Mouse (Mus musculus) kidney, adult 2 months (tissue): Measurements from ENCODE around the gene Senp3. TPM values are rescaled to one million over a fixed set of nuclear protein-coding genes. Genes with fewer than 3 reads are reported as not detected.

Source experiments
- DNase-seq: peaks from one replicate; pipeline ENCODE4 v3.0.0; 2021
- H3K27ac ChIP-seq: fragments of 200-500 bp; 2 replicates; pipeline ENCODE4 v1.5.1; 2012; ENCODE audit warnings: low read depth, low read length, control low read depth, inconsistent platforms; ENCODE audit not compliant: insufficient read depth
- H3K27me3 ChIP-seq: fragments of 200-500 bp; replicated peaks from 2 replicates; pipeline ENCODE4 v1.6.1; 2012; ENCODE audit warnings: mild to moderate bottlenecking, moderate library complexity, low read length, inconsistent platforms; ENCODE audit not compliant: control insufficient read depth, insufficient read depth
- H3K36me3 ChIP-seq: fragments of 200-500 bp; 2 replicates; pipeline ENCODE4 v1.6.1; 2012; ENCODE audit warnings: mild to moderate bottlenecking, moderate library complexity, low read length, inconsistent platforms; ENCODE audit not compliant: control insufficient read depth, insufficient read depth
- H3K4me1 ChIP-seq: fragments of 200-500 bp; 2 replicates; pipeline ENCODE4 v1.6.1; 2011; ENCODE audit warnings: low read length; ENCODE audit not compliant: control insufficient read depth, insufficient read depth
- H3K4me3 ChIP-seq: fragments of 200-500 bp; 2 replicates; pipeline ENCODE4 v1.5.1; 2011; ENCODE audit warnings: mild to moderate bottlenecking, low read depth, low read length, control low read depth; ENCODE audit not compliant: insufficient read depth
- CTCF ChIP-seq: fragments of 200-500 bp; conservative IDR thresholded peaks from 2 replicates; pipeline ENCODE4 v1.5.1; 2011; ENCODE audit warnings: low read depth, mild to moderate bottlenecking, control low read depth, low read length, moderate library complexity, mixed read lengths; ENCODE audit not compliant: insufficient read depth, insufficient read length
- POLR2A ChIP-seq: fragments of 200-500 bp; IDR thresholded peaks from one replicate; pipeline ENCODE4 v1.6.1; 2011; ENCODE audit warnings: low read depth, low read length, control low read depth
- WGBS: fragments of 180-500 bp; shearing (Covaris S2); methylation state at CpG from one replicate; pipeline ENCODE4 v1.1.7; 2018; 5-methylcytosine and 5-hydroxymethylcytosine counted together
- polyA plus RNA-seq: library from polyadenylated mRNA; depleted of rRNA; stranded (reverse); fragments of >200 nt; gene quantifications from 2 replicates; pipeline ENCODE4 v1.2.3, GENCODE M21; 2012

The Senp3 gene
- polyA plus RNA-seq, 1 experiment = 41.8 TPM

- no peak overlapping the region for H3K4me3 ChIP-seq
- TF ChIP-seq POLR2A (no peak), CTCF (no peak)
- H3K27me3 ChIP-seq = no peaks in the 10 kb centered on the region
- peaks cover 2% of the 10 kb centered on the region for H3K36me3 ChIP-seq
- H3K27ac ChIP-seq = no peak overlapping the region
- 90% methylated on average over 30 of the region's 30 CpGs for WGBS
- DNase-seq = no peak
- H3K4me1 ChIP-seq = peaks cover 20% of the 10 kb centered on the region
Observed at GRCm38 (mm10) chr11:69680136-69680855, 1.6 kb downstream of the Senp3 start.

- H3K4me1 ChIP-seq = peaks cover 12% of the 10 kb centered on the region; the same call in 1 of the 2 replicates
- peaks cover 4% of the 10 kb centered on the region for H3K36me3 ChIP-seq
- TF ChIP-seq CTCF (no peak), POLR2A (no peak)
- no peak overlapping the region for H3K27ac ChIP-seq
- DNase-seq = no peak
- WGBS = 96% methylated on average over 2 of the region's 2 CpGs
- H3K27me3 ChIP-seq = no peaks in the 10 kb centered on the region
- H3K4me3 ChIP-seq = no peak overlapping the region
Observed at GRCm38 (mm10) chr11:69679144-69679543, 2.7 kb downstream of the Senp3 start.

- WGBS = under 1% methylated on average over 36 of the region's 36 CpGs
- DNase-seq = peak; percentile 100
- peak within 1 kb of the TSS; percentile 93 for H3K4me3 ChIP-seq
- peak within 1 kb of the TSS; percentile 97 for H3K27ac ChIP-seq
- peaks cover 5% of the 10 kb centered on the region; the same call in 1 of the 2 replicates for H3K4me1 ChIP-seq
- peaks cover 8% of the 10 kb centered on the region; the same call in 1 of the 2 replicates for H3K36me3 ChIP-seq
- TF ChIP-seq POLR2A = peak; percentile 92
- no peak for TF ChIP-seq CTCF
- H3K27me3 ChIP-seq = no peaks in the 10 kb centered on the region
Observed at GRCm38 (mm10) chr11:69672211-69672706, 9.6 kb downstream of the Senp3 start, which contains the start of gene Eif4a1. TSS of gene Eif4a1 (minus strand) at chr11:69672423.

GRCm38 (mm10) chr11:69671726-69672124 is 10.2 kb downstream of the Senp3 start:
- WGBS = 2% methylated on average over 43 of the region's 43 CpGs
- DNase-seq = no peak

GRCm38 (mm10) chr11:69670786-69671725 is 10.8 kb downstream of the Senp3 start:
- Histone ChIP-seq H3K4me3 (peak overlapping the region; percentile 93), H3K27ac (peak overlapping the region; percentile 97), H3K36me3 (peaks cover 11% of the 10 kb centered on the region; the same call in 1 of the 2 replicates), H3K4me1 (peaks cover 5% of the 10 kb centered on the region; the same call in 1 of the 2 replicates), H3K27me3 (no peaks in the 10 kb centered on the region)
- peak; percentile 96 for DNase-seq
- under 1% methylated on average over 61 of the region's 61 CpGs for WGBS
- TF ChIP-seq POLR2A (peak; percentile 74), CTCF (no peak)

More at GRCm38 (mm10) chr11:69671726-69672124, 10.2 kb downstream of the Senp3 start:
- Histone ChIP-seq H3K4me1 (peaks cover 5% of the 10 kb centered on the region; the same call in 1 of the 2 replicates), H3K4me3 (peak overlapping the region; percentile 93), H3K27me3 (no peaks in the 10 kb centered on the region), H3K27ac (peak overlapping the region; percentile 97), H3K36me3 (peaks cover 8% of the 10 kb centered on the region; the same call in 1 of the 2 replicates)
- TF ChIP-seq POLR2A (no peak), CTCF (no peak)

GRCm38 (mm10) chr11:69666665-69667005 is 15.2 kb downstream of the Senp3 start:
- Histone ChIP-seq H3K4me1 (peaks cover 8% of the 10 kb centered on the region; the same call in 1 of the 2 replicates), H3K36me3 (peaks cover 6% of the 10 kb centered on the region; the same call in 1 of the 2 replicates), H3K27ac (no peak overlapping the region), H3K27me3 (no peaks in the 10 kb centered on the region), H3K4me3 (no peak overlapping the region)
- no peak for DNase-seq
- TF ChIP-seq POLR2A (no peak), CTCF (no peak)
- WGBS = 93% methylated on average over 3 of the region's 3 CpGs
